Mouse (Mus musculus) limb, embryonic 11.5 days (tissue): Measurements from ENCODE around the gene Prl2c5. TPM values are rescaled to one million over a fixed set of nuclear protein-coding genes. Genes with fewer than 3 reads are reported as not detected.
"Not testable (repeated sequence)": the region's sequence is repeated elsewhere in the genome, so short reads cannot be mapped to it uniquely, and the experiment has no call there.

Source experiments
- ATAC-seq: fragments of 200-750 bp; cut with Nextera tagmentation; 2 replicates; pipeline ENCODE4 v1.8.0; 2017; ENCODE audit warnings: low read depth; ENCODE audit not compliant: insufficient number of reproducible peaks, low FRiP score, low TSS enrichment
- DNase-seq: peaks from one replicate; pipeline ENCODE4 v3.0.0-alpha.2; 2015; ENCODE audit warnings: low spot score
- H3K27ac ChIP-seq: fragments of 300-500 bp; sonication (generic); replicated peaks from 2 replicates; pipeline ENCODE4 v1.5.1; 2014; ENCODE audit warnings: low read depth, mild to moderate bottlenecking, low read length
- H3K27me3 ChIP-seq: fragments of 300-500 bp; sonication (generic); 2 replicates; pipeline ENCODE4 v1.6.1; 2014; ENCODE audit warnings: mild to moderate bottlenecking, low read length, mixed read lengths; ENCODE audit not compliant: control insufficient read depth, insufficient read depth
- H3K36me3 ChIP-seq: fragments of 300-500 bp; sonication (generic); 2 replicates; pipeline ENCODE4 v1.6.1; 2014; ENCODE audit warnings: mild to moderate bottlenecking, low read length, moderate library complexity, mixed read lengths; ENCODE audit not compliant: control insufficient read depth, insufficient read depth
- H3K4me1 ChIP-seq: fragments of 300-500 bp; sonication (generic); 2 replicates; pipeline ENCODE4 v1.6.1; 2014; ENCODE audit warnings: low read length, mixed read lengths; ENCODE audit not compliant: control insufficient read depth, insufficient read depth
- H3K4me2 ChIP-seq: fragments of 300-500 bp; sonication (generic); 2 replicates; pipeline ENCODE4 v1.6.1; 2014; ENCODE audit warnings: low read depth, mild to moderate bottlenecking, moderate library complexity; ENCODE audit not compliant: severe bottlenecking
- H3K4me3 ChIP-seq: fragments of 300-500 bp; sonication (generic); 2 replicates; pipeline ENCODE4 v1.5.1; 2014; ENCODE audit warnings: low read depth, low read length
- H3K9ac ChIP-seq: fragments of 300-500 bp; sonication (generic); 2 replicates; pipeline ENCODE4 v1.6.1; 2014; ENCODE audit warnings: mild to moderate bottlenecking, low read length
- H3K9me3 ChIP-seq: fragments of 300-500 bp; sonication (generic); 2 replicates; pipeline ENCODE4 v1.6.1; 2016; ENCODE audit warnings: low read length; ENCODE audit not compliant: control insufficient read depth
- WGBS: fragments of 180-500 bp; shearing (Covaris S2); extraction: QIAGEN DNeasy Blood & Tissue Kit; methylation state at CpG from one replicate; pipeline ENCODE4 v1.1.7; 2014; 5-methylcytosine and 5-hydroxymethylcytosine counted together
- polyA plus RNA-seq: library from polyadenylated mRNA; unstranded; fragments of >200 nt; fragmentation: Nextera tagmentation; extraction: Ambion mirVana; gene quantifications from 2 replicates; pipeline ENCODE4 v1.2.1, GENCODE M21; 2014

The Prl2c5 gene
- polyA plus RNA-seq, result not detected in 2 replicates

GRCm38 (mm10) chr13:13182415-13182814 lies at the start of gene Prl2c5:
TSS of gene Prl2c5 (plus strand) at chr13:13182715.
- not testable (repeated sequence) for H3K4me2 ChIP-seq, H3K27ac ChIP-seq, H3K36me3 ChIP-seq, DNase-seq, H3K4me3 ChIP-seq, H3K9ac ChIP-seq, H3K4me1 ChIP-seq, ATAC-seq, H3K27me3 ChIP-seq, H3K9me3 ChIP-seq
- WGBS, result 71% methylated on average over 2 of the region's 2 CpGs

- not testable (repeated sequence) for DNase-seq, H3K27ac ChIP-seq, H3K9me3 ChIP-seq, H3K4me1 ChIP-seq, H3K4me2 ChIP-seq, H3K4me3 ChIP-seq, H3K36me3 ChIP-seq, H3K9ac ChIP-seq, ATAC-seq, H3K27me3 ChIP-seq
- WGBS, result 67% methylated on average over 4 of the region's 7 CpGs
Measured at GRCm38 (mm10) chr13:13162777-13163485, 19.6 kb upstream of the Prl2c5 start.

GRCm38 (mm10) chr13:13168631-13169030 lies 13.9 kb upstream of the Prl2c5 start:
- not testable (repeated sequence) for H3K4me3 ChIP-seq, H3K4me1 ChIP-seq, H3K4me2 ChIP-seq, ATAC-seq, H3K27ac ChIP-seq, DNase-seq, H3K9ac ChIP-seq, H3K36me3 ChIP-seq, H3K9me3 ChIP-seq, H3K27me3 ChIP-seq
- WGBS, result 78% methylated on average over 2 of the region's 2 CpGs

GRCm38 (mm10) chr13:13173616-13174136 lies 8.8 kb upstream of the Prl2c5 start:
- not testable (repeated sequence) for H3K9me3 ChIP-seq, ATAC-seq, H3K4me2 ChIP-seq, H3K9ac ChIP-seq, H3K27me3 ChIP-seq, H3K36me3 ChIP-seq, H3K27ac ChIP-seq, DNase-seq, H3K4me1 ChIP-seq, H3K4me3 ChIP-seq
- 30% methylated on average over 1 of the region's 1 CpGs for WGBS

- H3K9me3 ChIP-seq, H3K4me3 ChIP-seq, ATAC-seq, H3K9ac ChIP-seq, H3K4me2 ChIP-seq, H3K27me3 ChIP-seq, H3K36me3 ChIP-seq, DNase-seq, H3K27ac ChIP-seq, H3K4me1 ChIP-seq: not testable (repeated sequence)
- 73% methylated on average over 2 of the region's 2 CpGs for WGBS
Measured at GRCm38 (mm10) chr13:13175736-13176135, 6.8 kb upstream of the Prl2c5 start.

- not testable (repeated sequence) for H3K9me3 ChIP-seq, H3K4me1 ChIP-seq, DNase-seq, ATAC-seq, H3K4me2 ChIP-seq, H3K4me3 ChIP-seq, H3K36me3 ChIP-seq, H3K9ac ChIP-seq, H3K27ac ChIP-seq, H3K27me3 ChIP-seq
Measured at GRCm38 (mm10) chr13:13211168-13211567, 28.7 kb downstream of the Prl2c5 start.

- ATAC-seq, H3K4me2 ChIP-seq: not testable (repeated sequence)
Measured at GRCm38 (mm10) chr13:13216363-13216762, 33.8 kb downstream of the Prl2c5 start.

GRCm38 (mm10) chr13:13220231-13220630 lies 37.7 kb downstream of the Prl2c5 start:
- not testable (repeated sequence) for H3K4me1 ChIP-seq, H3K4me2 ChIP-seq, DNase-seq, H3K9me3 ChIP-seq, ATAC-seq, H3K9ac ChIP-seq, H3K27me3 ChIP-seq, H3K36me3 ChIP-seq, H3K27ac ChIP-seq, H3K4me3 ChIP-seq
- WGBS, result 79% methylated on average over 5 of the region's 5 CpGs

More at GRCm38 (mm10) chr13:13216363-13216762, 33.8 kb downstream of the Prl2c5 start:
- not testable (repeated sequence) for DNase-seq, H3K4me1 ChIP-seq, H3K36me3 ChIP-seq, H3K27me3 ChIP-seq, H3K4me3 ChIP-seq, H3K9ac ChIP-seq, H3K27ac ChIP-seq, H3K9me3 ChIP-seq
- 85% methylated on average over 2 of the region's 2 CpGs for WGBS
